8 mouse cellular contexts compared by ENCODE assay signal in genomic region chr8:126945730-126946163, GRCm38 (mm10). TPM values are rescaled to one million over a fixed set of nuclear protein-coding genes. Genes with fewer than 3 reads are reported as not detected.
DNase-seq lines count a peak whose midpoint lies in the region; ATAC-seq lines count a peak whose summit lies in the region.

TSS of gene Tomm20 (minus strand) at chr8:126945844.

- peak within 1 kb of the TSS; percentile 90 for H3K4me3 ChIP-seq in hindbrain, embryonic 11.5 days (ENCODE audit: low read depth, low read length)

- no peaks in the 10 kb centered on the region; the same call in 1 of the 2 replicates for H3K4me1 ChIP-seq in hindbrain, embryonic 11.5 days (replicated peaks; ENCODE audit: control insufficient read depth, insufficient read depth, low read length)

- peak within 1 kb of the TSS; percentile 91 for H3K4me2 ChIP-seq in hindbrain, embryonic 11.5 days (replicated peaks; ENCODE audit: low read depth, low read length)

- H3K9me3 ChIP-seq in hindbrain, embryonic 11.5 days (ENCODE audit: control insufficient read depth, low read length): no peaks in the 10 kb centered on the region

- no peaks in the 10 kb centered on the region for H3K27me3 ChIP-seq in hindbrain, embryonic 11.5 days (ENCODE audit: control insufficient read depth, insufficient read depth, low read length)

- under 1% methylated on average over 47 of the region's 48 CpGs for WGBS in hindbrain, embryonic 11.5 days

- peak; percentile 100 for DNase-seq in MN1 (ENCODE audit: low spot score)
- peak; percentile 95 for DNase-seq in cerebellum, adult 9-10 months
- DNase-seq in frontal cortex, adult 2 months (ENCODE audit: extremely low spot score in 1 of 2, low spot score in 1 of 2): peak; percentile 92 to 97
- DNase-seq in hindbrain, embryonic 11.5 days (ENCODE audit: low spot score): peak; percentile 100
- peak; percentile 96 to 98 for DNase-seq in layer of hippocampus, postnatal 10 days (ENCODE audit: low spot score in 2 of 2)
- DNase-seq in lung, postnatal 10 days: peak; percentile 97
- peak; percentile 98 for DNase-seq in ovary, postnatal 36 days (ENCODE audit: low spot score)
- peak; percentile 94 for DNase-seq in thymus, postnatal 25 days

- peak; percentile 94 for ATAC-seq in hindbrain, embryonic 11.5 days (ENCODE audit: low FRiP score)

- H3K36me3 ChIP-seq in hindbrain, embryonic 11.5 days (ENCODE audit: control insufficient read depth, insufficient read depth, low read length): no peaks in the 10 kb centered on the region

- H3K9ac ChIP-seq in hindbrain, embryonic 11.5 days (ENCODE audit: low read depth, low read length): peak within 1 kb of the TSS; percentile 84

- peak within 1 kb of the TSS; percentile 72 for H3K27ac ChIP-seq in hindbrain, embryonic 11.5 days (ENCODE audit: low read depth, low read length)

RNA-seq across cellular contexts. Expression of gene Tomm20, which starts in this region (rescaled TPM):
- 104 and 115 TPM in 2 replicates for polyA plus RNA-seq in frontal cortex, adult 2 months (2012; rRNA removed)
- 235 and 238 TPM in 2 replicates for polyA plus RNA-seq in hindbrain, embryonic 11.5 days (2014; fragmentation: Nextera tagmentation; extraction: Ambion mirVana)
- total RNA-seq in layer of hippocampus, postnatal 10 days (2021): 100 to 1,000 TPM; 186 to 197 TPM

Comparison
In these comparisons a context has a peak if more than half of its experiments do, and no peak if none do; other contexts are left out.
1. Peak in every context shown above with its lines: DNase-seq, ATAC-seq, H3K4me3 ChIP-seq and H3K27ac ChIP-seq.